Mouse (Mus musculus): Measurements from ENCODE around the gene Sectm1a. TPM values are rescaled to one million over a fixed set of nuclear protein-coding genes. Genes with fewer than 3 reads are reported as not detected.
A peak's percentile ranks its signal among the peaks of the same experiment; 100 is the strongest.

Sectm1a gene
- polyA plus RNA-seq, 1 experiment, result not detected

DNA sequence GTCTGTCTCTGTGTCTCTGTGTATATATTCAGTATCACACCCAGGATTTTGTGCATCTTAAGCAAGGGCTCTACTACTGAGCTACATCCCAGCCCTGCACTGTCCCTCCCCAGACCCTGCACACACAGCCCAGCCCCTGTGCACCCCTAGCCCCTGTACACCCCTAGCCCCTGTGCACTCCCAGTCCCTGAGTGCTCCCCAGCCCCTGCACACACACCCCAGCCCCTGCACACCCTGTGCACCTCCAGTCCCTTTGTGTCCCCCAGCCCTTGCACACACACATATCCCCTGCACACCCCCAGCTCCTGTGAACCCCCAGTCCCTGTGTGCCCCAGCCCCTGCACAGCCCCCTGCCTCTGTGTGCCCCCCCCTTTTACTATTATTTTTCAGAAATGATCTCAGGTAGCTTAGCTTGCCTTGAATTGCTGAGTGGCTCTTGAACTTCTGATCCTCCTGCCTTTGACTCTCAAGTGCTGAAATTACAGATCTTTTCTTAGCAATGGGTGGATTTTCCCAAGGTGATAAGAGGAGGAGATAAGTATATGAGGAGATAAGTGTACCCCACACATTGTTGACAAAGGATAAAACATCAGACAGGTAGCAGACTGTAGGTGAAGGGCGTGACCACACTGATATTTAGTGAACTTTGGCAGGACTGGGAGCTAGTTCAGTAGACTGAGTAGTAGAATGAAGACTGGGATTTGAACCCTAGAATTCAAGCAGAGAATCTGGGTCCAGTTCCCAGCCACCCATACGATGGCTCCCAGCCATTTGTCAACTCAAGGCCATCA lies 8.9 kb upstream of the Sectm1a start:
- no peak for TF ChIP-seq CTCF (IDR thresholded peaks at IDR 0.05; ENCODE audit: control insufficient read depth, insufficient read depth, insufficient read length)
- no peak for TF ChIP-seq CEBPB (IDR thresholded peaks at IDR 0.05; ENCODE audit: low read depth)
- no peak for TF ChIP-seq FOSL1 (IDR thresholded peaks at IDR 0.05; ENCODE audit: insufficient read depth, low read length, poor library complexity, severe bottlenecking)
- TF ChIP-seq MYOG (IDR thresholded peaks at IDR 0.05; ENCODE audit: control insufficient read depth, extremely low read depth, insufficient read length), result no peak
- TF ChIP-seq MAX (IDR thresholded peaks at IDR 0.05), result no peak
- TF ChIP-seq MYOD1 (IDR thresholded peaks at IDR 0.05; ENCODE audit: control insufficient read depth, insufficient read length, low read depth), result no peak
- TF ChIP-seq USF1 (IDR thresholded peaks at IDR 0.05; ENCODE audit: low read depth), result no peak

DNA sequence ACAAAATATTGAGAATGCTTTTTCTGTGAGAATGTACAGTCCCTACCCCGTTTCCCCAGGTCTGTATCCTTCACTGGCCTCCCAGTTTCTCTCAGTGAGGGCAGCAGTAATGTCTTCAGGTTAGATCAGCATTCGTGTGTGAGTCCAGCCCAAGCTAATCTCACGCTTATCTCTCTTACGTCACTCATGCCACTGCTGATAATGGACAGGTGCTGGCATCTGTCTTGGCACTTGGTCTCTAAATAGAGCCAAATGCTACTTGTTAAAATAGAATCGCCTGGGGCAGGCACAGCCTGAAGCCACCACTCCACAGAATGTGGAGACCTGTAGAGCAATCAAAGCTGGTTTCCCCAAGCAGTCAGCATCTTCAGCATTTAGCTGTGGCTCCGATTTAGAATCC lies 8.0 kb upstream of the Sectm1a start:
- Histone ChIP-seq H3K36me3 (ENCODE audit: control insufficient read depth, insufficient read depth) (no peaks in the 10 kb centered on the region), H3K79me2 (ENCODE audit: control insufficient read depth, insufficient read depth) (no peaks in the 10 kb centered on the region), H3K79me3 (ENCODE audit: low read depth) (no peaks in the 10 kb centered on the region), H3K27me3 (ENCODE audit: control insufficient read depth, insufficient read depth, insufficient read length) (no peaks in the 10 kb centered on the region), H3ac (ENCODE audit: control insufficient read depth, insufficient read length, low read depth) (no peak overlapping the region), H3K4me3 (ENCODE audit: insufficient read depth, poor library complexity, severe bottlenecking) (no peak overlapping the region)
- TF ChIP-seq MYOD1 (IDR thresholded peaks at IDR 0.05; ENCODE audit: control insufficient read depth, insufficient read length, low read depth), result peak; percentile 11
- TF ChIP-seq MYOG (IDR thresholded peaks at IDR 0.05; ENCODE audit: control insufficient read depth, extremely low read depth, insufficient read length), result no peak
- TF ChIP-seq USF1 (IDR thresholded peaks at IDR 0.05; ENCODE audit: low read depth), result no peak
- no peak for TF ChIP-seq FOSL1 (IDR thresholded peaks at IDR 0.05; ENCODE audit: insufficient read depth, low read length, poor library complexity, severe bottlenecking)
- TF ChIP-seq MAX (IDR thresholded peaks at IDR 0.05), result no peak
- TF ChIP-seq CEBPB (IDR thresholded peaks at IDR 0.05; ENCODE audit: low read depth), result no peak
- no peak for TF ChIP-seq CTCF (IDR thresholded peaks at IDR 0.05; ENCODE audit: control insufficient read depth, insufficient read depth, insufficient read length)

More for the DNA sequence above, 8.9 kb upstream of the Sectm1a start:
- Histone ChIP-seq H3ac (ENCODE audit: control insufficient read depth, insufficient read length, low read depth) (no peak overlapping the region), H3K79me3 (ENCODE audit: low read depth) (no peaks in the 10 kb centered on the region), H3K4me3 (ENCODE audit: insufficient read depth, poor library complexity, severe bottlenecking) (no peak overlapping the region), H3K27me3 (ENCODE audit: control insufficient read depth, insufficient read depth, insufficient read length) (no peaks in the 10 kb centered on the region), H3K79me2 (ENCODE audit: control insufficient read depth, insufficient read depth) (no peaks in the 10 kb centered on the region), H3K36me3 (ENCODE audit: control insufficient read depth, insufficient read depth) (no peaks in the 10 kb centered on the region)

DNA sequence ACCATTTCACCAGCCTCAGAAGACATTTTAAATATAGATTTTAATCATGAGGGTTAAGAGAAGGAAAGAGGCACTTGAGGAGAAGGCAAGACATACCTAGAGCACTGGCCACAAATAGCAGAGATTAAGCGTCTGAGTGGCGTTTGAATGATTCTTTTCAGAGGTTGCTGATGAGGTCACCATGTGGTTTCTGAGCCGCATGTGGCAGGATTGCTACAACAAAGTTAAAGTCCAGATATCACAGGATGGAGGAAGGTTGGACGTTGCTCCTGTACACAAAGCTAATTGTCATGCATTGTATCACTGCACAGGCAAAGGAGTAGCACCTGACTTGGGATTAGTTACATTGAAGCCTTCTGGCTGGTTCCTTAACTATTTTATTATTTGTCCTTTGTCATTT lies 5.3 kb upstream of the Sectm1a start:
- Histone ChIP-seq H3K79me3 (ENCODE audit: low read depth) (no peaks in the 10 kb centered on the region), H3ac (ENCODE audit: control insufficient read depth, insufficient read length, low read depth) (no peak overlapping the region), H3K36me3 (ENCODE audit: control insufficient read depth, insufficient read depth) (no peaks in the 10 kb centered on the region), H3K4me3 (ENCODE audit: insufficient read depth, poor library complexity, severe bottlenecking) (no peak overlapping the region), H3K79me2 (ENCODE audit: control insufficient read depth, insufficient read depth) (no peaks in the 10 kb centered on the region), H3K27me3 (ENCODE audit: control insufficient read depth, insufficient read depth, insufficient read length) (no peaks in the 10 kb centered on the region)
- TF ChIP-seq MYOD1 (IDR thresholded peaks at IDR 0.05; ENCODE audit: control insufficient read depth, insufficient read length, low read depth), result peak; percentile 11
- no peak for TF ChIP-seq FOSL1 (IDR thresholded peaks at IDR 0.05; ENCODE audit: insufficient read depth, low read length, poor library complexity, severe bottlenecking)
- TF ChIP-seq MYOG (IDR thresholded peaks at IDR 0.05; ENCODE audit: control insufficient read depth, extremely low read depth, insufficient read length), result no peak
- peak; percentile 53 for TF ChIP-seq CEBPB (IDR thresholded peaks at IDR 0.05; ENCODE audit: low read depth)
- TF ChIP-seq USF1 (IDR thresholded peaks at IDR 0.05; ENCODE audit: low read depth), result no peak
- TF ChIP-seq MAX (IDR thresholded peaks at IDR 0.05), result peak; percentile 87
- no peak for TF ChIP-seq CTCF (IDR thresholded peaks at IDR 0.05; ENCODE audit: control insufficient read depth, insufficient read depth, insufficient read length)

DNA sequence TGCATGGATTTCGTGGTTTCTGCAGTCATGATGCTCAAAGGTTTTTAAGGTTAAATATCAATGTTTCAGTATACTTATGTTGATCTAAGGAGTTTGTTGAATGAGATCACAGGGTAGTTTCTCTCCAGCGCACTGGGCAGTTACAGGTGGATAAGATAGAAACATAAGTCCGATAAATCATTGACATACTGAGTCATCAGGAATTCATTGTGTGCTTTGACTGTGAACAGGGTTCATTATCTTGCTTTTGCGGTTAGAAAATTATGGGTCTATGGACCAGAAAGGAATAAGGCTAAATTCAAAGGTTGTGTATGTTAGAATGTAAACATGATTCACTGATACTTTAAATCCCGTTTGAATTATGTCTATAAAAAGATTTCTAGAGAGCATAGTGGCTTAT lies 4.2 kb upstream of the Sectm1a start:
- Histone ChIP-seq H3K36me3 (ENCODE audit: control insufficient read depth, insufficient read depth) (no peaks in the 10 kb centered on the region), H3K79me2 (ENCODE audit: control insufficient read depth, insufficient read depth) (no peaks in the 10 kb centered on the region), H3K4me3 (ENCODE audit: insufficient read depth, poor library complexity, severe bottlenecking) (no peak overlapping the region), H3K79me3 (ENCODE audit: low read depth) (no peaks in the 10 kb centered on the region), H3ac (ENCODE audit: control insufficient read depth, insufficient read length, low read depth) (no peak overlapping the region), H3K27me3 (ENCODE audit: control insufficient read depth, insufficient read depth, insufficient read length) (peaks cover 6% of the 10 kb centered on the region)
- TF ChIP-seq FOSL1 (IDR thresholded peaks at IDR 0.05; ENCODE audit: insufficient read depth, low read length, poor library complexity, severe bottlenecking) (peak; percentile 99), MAX (IDR thresholded peaks at IDR 0.05) (peak; percentile 33), MYOG (IDR thresholded peaks at IDR 0.05; ENCODE audit: control insufficient read depth, extremely low read depth, insufficient read length) (no peak)

DNA sequence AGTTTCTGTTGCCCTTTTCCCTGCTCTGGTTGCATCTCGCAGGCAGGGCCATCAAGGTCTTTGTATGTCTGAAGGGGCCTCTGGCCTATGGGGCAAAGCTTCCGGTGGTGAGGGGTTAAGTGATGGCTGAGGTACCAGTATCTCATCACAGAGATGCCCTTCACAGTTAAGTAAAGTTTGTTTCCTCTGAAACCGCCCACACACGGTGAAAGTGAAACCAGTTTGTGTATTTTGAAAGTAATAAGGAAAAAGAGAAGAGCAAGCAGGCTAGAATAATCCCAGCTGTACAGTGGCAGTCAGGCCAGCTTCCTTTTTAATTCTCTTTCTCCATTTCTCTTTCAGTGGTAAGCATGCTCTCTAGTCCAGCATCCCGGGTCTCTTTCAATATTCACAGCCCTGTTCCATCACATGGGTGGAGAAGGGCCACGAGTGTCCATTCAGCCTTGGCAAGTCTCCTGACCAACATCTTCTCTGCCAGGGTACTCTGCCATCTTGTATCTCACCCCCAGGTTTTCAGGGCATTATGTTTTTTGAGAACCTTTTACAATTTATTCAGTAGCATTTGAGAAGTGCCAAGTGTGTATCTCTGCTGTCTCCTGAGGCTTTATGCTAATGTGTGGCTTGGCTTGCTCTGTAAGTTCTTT lies 2.0 kb upstream of the Sectm1a start:
- H3K79me3 ChIP-seq (ENCODE audit: low read depth), result no peaks in the 10 kb centered on the region
- TF ChIP-seq USF1 (IDR thresholded peaks at IDR 0.05; ENCODE audit: low read depth) (no peak), CTCF (IDR thresholded peaks at IDR 0.05; ENCODE audit: control insufficient read depth, insufficient read depth, insufficient read length) (no peak), MAX (IDR thresholded peaks at IDR 0.05) (no peak), MYOG (IDR thresholded peaks at IDR 0.05; ENCODE audit: control insufficient read depth, extremely low read depth, insufficient read length) (no peak), FOSL1 (IDR thresholded peaks at IDR 0.05; ENCODE audit: insufficient read depth, low read length, poor library complexity, severe bottlenecking) (no peak), MYOD1 (IDR thresholded peaks at IDR 0.05; ENCODE audit: control insufficient read depth, insufficient read length, low read depth) (no peak)
- H3K36me3 ChIP-seq (ENCODE audit: control insufficient read depth, insufficient read depth), result no peaks in the 10 kb centered on the region
- no peak overlapping the region for H3K4me3 ChIP-seq (ENCODE audit: insufficient read depth, poor library complexity, severe bottlenecking)
- H3ac ChIP-seq (ENCODE audit: control insufficient read depth, insufficient read length, low read depth), result no peak overlapping the region
- H3K79me2 ChIP-seq (ENCODE audit: control insufficient read depth, insufficient read depth), result no peaks in the 10 kb centered on the region
- peaks cover 21% of the 10 kb centered on the region for H3K27me3 ChIP-seq (ENCODE audit: control insufficient read depth, insufficient read depth, insufficient read length)
